Mouse (Mus musculus): ENCODE data around the gene Kif26b.

DNA sequence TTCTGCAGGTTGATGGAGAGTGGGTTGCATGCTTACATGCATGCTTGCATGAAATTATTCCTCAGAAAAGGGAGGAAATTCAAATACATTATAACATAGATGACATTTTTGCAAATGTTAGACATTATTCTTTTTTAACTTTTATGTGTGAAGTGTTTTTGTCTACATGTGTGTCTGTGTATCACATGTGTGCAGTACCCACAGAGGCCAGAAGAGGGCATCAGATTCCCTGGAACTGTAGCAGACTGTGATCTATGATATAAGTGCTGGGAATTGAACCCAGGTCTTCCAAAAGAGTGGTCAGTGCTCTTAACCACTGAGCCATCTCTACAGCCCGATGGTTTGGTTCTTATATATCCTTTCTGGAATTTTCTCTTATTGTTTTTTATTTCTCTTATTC is 31.1 kb downstream of the Kif26b start:
- no peak for TF ChIP-seq CTCF (IDR thresholded peaks at IDR 0.05; ENCODE audit: low read depth, low read length)
- TF ChIP-seq GATA2 (IDR thresholded peaks at IDR 0.05; ENCODE audit: borderline replicate concordance, low read depth, low read length), result no peak
- TF ChIP-seq POLR2AphosphoS5 (IDR thresholded peaks at IDR 0.05; ENCODE audit: insufficient replicate concordance, low read depth, low read length), result no peak
- TF ChIP-seq GATA1 (IDR thresholded peaks at IDR 0.05; ENCODE audit: borderline replicate concordance, low read length), result no peak
- TF ChIP-seq TAL1 (conservative IDR thresholded peaks at IDR 0.05; ENCODE audit: low read depth, low read length), result no peak

All from G1E (cell line).